ENCODE assay signal across 8 mouse cellular contexts in the genomic region with DNA sequence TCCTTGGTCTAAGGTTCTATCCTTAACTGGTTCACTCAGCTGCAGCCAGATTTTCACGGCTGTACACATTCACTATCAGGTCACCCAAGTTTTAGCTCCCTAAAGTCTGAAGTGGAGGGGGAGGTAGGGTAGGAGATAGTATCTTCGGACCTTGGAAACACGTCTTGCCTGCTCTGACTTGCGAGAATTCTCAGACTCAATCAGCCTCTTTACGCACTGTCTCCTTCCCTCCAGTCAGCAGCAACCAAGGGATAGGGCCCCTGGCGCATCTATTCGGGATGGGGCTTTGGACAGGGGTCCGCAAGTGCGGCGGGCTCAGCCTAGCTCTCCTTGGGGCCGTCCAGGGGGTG. TPM values are rescaled to one million over a fixed set of nuclear protein-coding genes. Genes with fewer than 3 reads are reported as not detected.
DNase-seq lines count a peak whose midpoint lies in the region; ATAC-seq and TF ChIP-seq lines count a peak whose summit lies in the region.

No protein-coding gene starts in this region.

- 0% methylated on average over 11 of the region's 11 CpGs for WGBS in heart, embryonic 12.5 days
- WGBS in forebrain, postnatal 0 days = 1% methylated on average over 11 of the region's 11 CpGs
- WGBS in macrophage (ENCODE audit: missing documents) = 4% methylated on average over 11 of the region's 11 CpGs

- peaks cover 9% of the 10 kb centered on the region; the same call in 1 of the 2 replicates for H3K36me3 ChIP-seq in heart, embryonic 12.5 days
- H3K36me3 ChIP-seq in forebrain, postnatal 0 days (ENCODE audit: insufficient read depth) = no peaks in the 10 kb centered on the region
- peaks cover 25% of the 10 kb centered on the region for H3K36me3 ChIP-seq in macrophage (ENCODE audit: inconsistent target)

- peak overlapping the region; percentile 72 for H3K27ac ChIP-seq in heart, embryonic 12.5 days (ENCODE audit: poor library complexity, severe bottlenecking)
- peak overlapping the region; percentile 69 for H3K27ac ChIP-seq in forebrain, postnatal 0 days (ENCODE audit: low read depth, low read length)
- peak overlapping the region; percentile 96 for H3K27ac ChIP-seq in macrophage

- peaks cover 64% of the 10 kb centered on the region for H3K79me2 ChIP-seq in macrophage (ENCODE audit: inconsistent target)

- peak overlapping the region; percentile 90 for H3K4me2 ChIP-seq in heart, embryonic 12.5 days
- peak overlapping the region; percentile 99 for H3K4me2 ChIP-seq in forebrain, postnatal 0 days (ENCODE audit: low read depth)

- no peak for TF ChIP-seq CTCF in forebrain, postnatal 0 days (IDR thresholded peaks at IDR 0.05; ENCODE audit: low read depth)

- DNase-seq in heart, postnatal 4 days = no peak
- DNase-seq in ES-CJ7 (ENCODE audit: low read depth, low spot score) = peak; percentile 19
- peak; percentile 25 for DNase-seq in forebrain, postnatal 0 days
- no peak for DNase-seq in thymus, postnatal 14 days
- no peak for DNase-seq in lung, adult 18-20 months
- no peak for DNase-seq in layer of hippocampus, adult 9-10 months (ENCODE audit: low spot score)

- ATAC-seq in heart, embryonic 12.5 days (ENCODE audit: insufficient number of reproducible peaks, low FRiP score) = no peak
- ATAC-seq in forebrain, postnatal 0 days = no peak

- peak overlapping the region; percentile 82 for H3K9ac ChIP-seq in heart, embryonic 12.5 days
- H3K9ac ChIP-seq in forebrain, postnatal 0 days = peak overlapping the region; percentile 53

- no peaks in the 10 kb centered on the region for H3K9me3 ChIP-seq in heart, embryonic 12.5 days (replicated peaks)
- no peaks in the 10 kb centered on the region for H3K9me3 ChIP-seq in forebrain, postnatal 0 days (ENCODE audit: low read length)

- 0 out of 2 replicates have a peak, but pooled peaks cover 4% of the 10 kb centered on the region for H3K27me3 ChIP-seq in heart, embryonic 12.5 days (replicated peaks)
- H3K27me3 ChIP-seq in forebrain, postnatal 0 days (ENCODE audit: insufficient read depth, low read length) = peaks cover 28% of the 10 kb centered on the region

- peak overlapping the region; percentile 66 for H3K4me3 ChIP-seq in heart, embryonic 12.5 days
- peak overlapping the region; percentile 52 for H3K4me3 ChIP-seq in forebrain, postnatal 0 days (ENCODE audit: low read depth, low read length)
- peak overlapping the region; percentile 100 for H3K4me3 ChIP-seq in macrophage (ENCODE audit: inconsistent target)

- H3K4me1 ChIP-seq in heart, embryonic 12.5 days (replicated peaks) = peaks cover 47% of the 10 kb centered on the region
- peaks cover 3% of the 10 kb centered on the region; the same call in 1 of the 2 replicates for H3K4me1 ChIP-seq in forebrain, postnatal 0 days (ENCODE audit: insufficient read depth)

RNA-seq across cellular contexts. Expression of a gene that starts 3.3 kb away (rescaled TPM):
- 67.8 and 72.8 TPM in 2 replicates for polyA plus RNA-seq in heart, embryonic 12.5 days (2016; fragmentation: Nextera tagmentation; extraction: Ambion mirVana)
- total RNA-seq in heart, postnatal 4 days (2021) = 10 to 100 TPM; 90.1 to 91.4 TPM
- total RNA-seq in forebrain, postnatal 0 days (2014; rRNA removed) = 12.9 and 31.7 TPM in 2 replicates
- polyA plus RNA-seq in forebrain, postnatal 0 days (2015; fragmentation: Nextera tagmentation; extraction: Ambion mirVana) = 33.5 and 34.5 TPM in 2 replicates
- total RNA-seq in macrophage (2018; cell fraction: chromatin; rRNA removed) = 100 to 1,000 TPM in 14 of 26 experiments, 10 to 100 TPM in 12; 22.6 to 353 (median 103) TPM
- total RNA-seq in macrophage (2018; cell fraction: cytosol; rRNA removed) = 100 to 1,000 TPM; 151 to 861 (median 432) TPM
- total RNA-seq in macrophage (2018; cell fraction: nucleus; rRNA removed) = 100 to 1,000 TPM; 123 to 812 (median 316) TPM
- polyA plus RNA-seq in macrophage (2018) = 533 to 609 TPM (median 558 TPM) in 3 replicates

Comparison
In these comparisons a context has a peak if more than half of its experiments do, and no peak if none do; other contexts are left out.
1. DNase-seq: peak in ES-CJ7 (single experiment) and forebrain, postnatal 0 days (single experiment); none in heart, postnatal 4 days (single experiment), thymus, postnatal 14 days (single experiment), lung, adult 18-20 months (0 of 2) and layer of hippocampus, adult 9-10 months (single experiment).
2. Peak in every context shown above with its lines, with median percentiles within 50 percentile points of each other: H3K27ac ChIP-seq and H3K4me3 ChIP-seq.